Mouse (Mus musculus): ENCODE results near the gene Rtn1. TPM values are rescaled to one million over a fixed set of nuclear protein-coding genes. Genes with fewer than 3 reads are reported as not detected.
A peak's percentile ranks its signal among the peaks of the same experiment; 100 is the strongest.
"Not testable (repeated sequence)": the region's sequence is repeated elsewhere in the genome, so short reads cannot be mapped to it uniquely, and the experiment has no call there.

The Rtn1 gene
- total and polyA plus RNA-seq, 2 experiments: 0.46 to 0.76 TPM

DNA sequence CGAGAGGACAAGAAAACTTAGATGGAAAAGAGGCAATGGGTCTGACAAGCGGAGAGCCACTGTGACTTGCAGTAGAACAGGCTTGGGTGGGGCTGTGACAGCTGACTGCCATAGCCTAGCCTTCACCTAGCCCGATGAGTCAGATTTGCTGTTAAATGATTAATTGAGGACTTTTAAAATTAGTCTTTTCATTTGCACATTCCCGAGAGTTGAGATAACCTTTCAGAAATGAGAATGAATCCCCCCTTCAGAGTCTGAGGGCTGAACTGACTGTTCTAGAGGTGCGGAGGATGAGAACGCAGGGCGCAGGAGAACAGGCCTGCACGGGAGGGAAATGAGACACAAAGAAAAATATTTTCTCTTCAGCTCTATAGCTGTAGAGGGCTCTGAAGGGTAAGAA, 107.9 kb downstream of the Rtn1 start:
- Histone ChIP-seq H3K9ac (ENCODE audit: low read depth, low read length) (no peak overlapping the region), H3K36me3 (ENCODE audit: control insufficient read depth, insufficient read depth, low read length) (no peaks in the 10 kb centered on the region), H3K27ac (replicated peaks; ENCODE audit: insufficient read depth, low read depth, low read length) (no peak overlapping the region), H3K27me3 (ENCODE audit: control insufficient read depth, insufficient read depth, low read length) (no peaks in the 10 kb centered on the region), H3K4me3 (ENCODE audit: insufficient read depth, low read depth, low read length) (no peak overlapping the region), H3K79me2 (ENCODE audit: control insufficient read depth, insufficient read depth, low read length) (no peaks in the 10 kb centered on the region), H3K4me1 (ENCODE audit: control insufficient read depth, insufficient read depth, low read length) (no peaks in the 10 kb centered on the region)
- WGBS: 79% methylated on average over 8 of the region's 8 CpGs
- DNase-seq (ENCODE audit: extremely low read depth, low read depth, low spot score): no peak
- no peak for TF ChIP-seq CTCF (IDR thresholded peaks at IDR 0.05; ENCODE audit: low read depth, low read length)
- TF ChIP-seq POLR2A (IDR thresholded peaks at IDR 0.05; ENCODE audit: extremely low read depth, insufficient read depth, low read length): no peak

DNA sequence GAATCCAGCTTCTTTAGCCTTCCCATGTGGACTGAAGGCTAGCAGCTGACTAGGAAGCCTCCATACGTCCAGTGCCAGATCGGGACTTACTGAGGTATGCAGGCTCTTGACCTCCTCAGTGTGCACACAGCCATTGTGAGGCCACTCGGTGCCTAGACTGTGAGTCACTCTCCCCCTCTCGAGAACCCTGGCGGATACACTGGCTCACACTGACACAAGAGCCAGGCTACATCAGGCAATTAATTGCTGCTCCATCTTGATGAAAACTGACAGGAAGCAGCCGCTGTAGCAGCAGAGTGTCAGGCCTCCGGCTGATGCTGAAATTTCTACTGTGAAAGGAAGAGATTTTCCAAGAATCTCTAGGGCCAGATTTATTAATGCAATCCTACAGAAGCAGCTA, 110.6 kb downstream of the Rtn1 start:
- no peak for TF ChIP-seq POLR2A (IDR thresholded peaks at IDR 0.05; ENCODE audit: extremely low read depth, insufficient read depth, low read length)
- TF ChIP-seq CTCF (IDR thresholded peaks at IDR 0.05; ENCODE audit: low read depth, low read length): no peak
- H3K4me3 ChIP-seq (ENCODE audit: insufficient read depth, low read depth, low read length): no peak overlapping the region
- DNase-seq (ENCODE audit: extremely low read depth, low read depth, low spot score): no peak
- H3K9ac ChIP-seq (ENCODE audit: low read depth, low read length): no peak overlapping the region
- WGBS: 76% methylated on average over 7 of the region's 7 CpGs
- no peaks in the 10 kb centered on the region for H3K4me1 ChIP-seq (ENCODE audit: control insufficient read depth, insufficient read depth, low read length)
- no peak overlapping the region for H3K27ac ChIP-seq (replicated peaks; ENCODE audit: insufficient read depth, low read depth, low read length)
- no peaks in the 10 kb centered on the region for H3K79me2 ChIP-seq (ENCODE audit: control insufficient read depth, insufficient read depth, low read length)
- no peaks in the 10 kb centered on the region for H3K36me3 ChIP-seq (ENCODE audit: control insufficient read depth, insufficient read depth, low read length)
- H3K27me3 ChIP-seq (ENCODE audit: control insufficient read depth, insufficient read depth, low read length): no peaks in the 10 kb centered on the region

DNA sequence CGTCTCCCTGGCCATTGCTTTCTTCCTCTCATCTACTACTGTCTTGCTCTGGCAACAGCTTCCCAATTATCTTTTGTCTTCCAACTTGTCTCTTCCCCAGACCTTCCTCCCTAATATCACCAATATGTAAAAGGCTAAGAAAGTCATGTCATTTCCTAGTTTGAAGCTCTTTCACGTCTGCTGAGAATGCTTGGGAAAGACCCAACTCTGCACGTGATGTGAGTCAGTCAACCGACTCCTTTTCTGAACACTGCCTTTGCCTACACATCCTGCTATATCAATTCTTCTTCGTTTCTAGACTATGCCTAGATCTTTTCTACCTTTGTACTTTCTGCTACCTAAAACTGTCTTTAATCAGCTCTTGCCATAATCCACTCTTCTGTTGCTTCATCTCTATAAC, 112.3 kb downstream of the Rtn1 start:
- 87% methylated on average over 5 of the region's 5 CpGs for WGBS
- Histone ChIP-seq H3K9ac (ENCODE audit: low read depth, low read length) (no peak overlapping the region), H3K27me3 (ENCODE audit: control insufficient read depth, insufficient read depth, low read length) (no peaks in the 10 kb centered on the region), H3K4me1 (ENCODE audit: control insufficient read depth, insufficient read depth, low read length) (no peaks in the 10 kb centered on the region), H3K4me3 (ENCODE audit: insufficient read depth, low read depth, low read length) (no peak overlapping the region), H3K27ac (replicated peaks; ENCODE audit: insufficient read depth, low read depth, low read length) (no peak overlapping the region), H3K36me3 (ENCODE audit: control insufficient read depth, insufficient read depth, low read length) (no peaks in the 10 kb centered on the region), H3K79me2 (ENCODE audit: control insufficient read depth, insufficient read depth, low read length) (no peaks in the 10 kb centered on the region)
- TF ChIP-seq POLR2A (IDR thresholded peaks at IDR 0.05; ENCODE audit: extremely low read depth, insufficient read depth, low read length) (no peak), CTCF (IDR thresholded peaks at IDR 0.05; ENCODE audit: low read depth, low read length) (no peak)
- DNase-seq (ENCODE audit: extremely low read depth, low read depth, low spot score): no peak

DNA sequence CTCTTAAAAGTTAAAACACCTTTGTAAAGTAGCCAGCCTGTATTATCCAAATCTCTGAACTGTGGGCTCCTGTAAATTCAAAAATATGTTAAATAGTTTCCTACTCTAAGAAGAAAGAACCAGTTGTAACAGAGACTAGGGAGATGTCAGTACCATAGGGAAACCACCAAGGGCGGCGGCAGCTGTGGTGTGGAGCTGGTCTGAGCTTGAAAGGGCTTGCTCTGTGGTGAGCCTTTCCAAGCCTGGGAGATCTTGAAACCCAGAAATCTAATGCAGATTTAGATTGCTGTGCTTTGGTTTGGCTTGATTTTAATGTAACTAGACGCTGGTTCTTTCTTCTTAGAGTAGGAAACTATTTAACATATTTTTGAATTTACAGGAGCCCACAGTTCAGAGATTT, 115.7 kb downstream of the Rtn1 start:
- not testable (repeated sequence) for H3K79me2 ChIP-seq (ENCODE audit: control insufficient read depth, insufficient read depth, low read length); H3K9ac ChIP-seq (ENCODE audit: low read depth, low read length); DNase-seq (ENCODE audit: extremely low read depth, low read depth, low spot score); H3K27me3 ChIP-seq (ENCODE audit: control insufficient read depth, insufficient read depth, low read length); H3K27ac ChIP-seq (replicated peaks; ENCODE audit: insufficient read depth, low read depth, low read length); H3K36me3 ChIP-seq (ENCODE audit: control insufficient read depth, insufficient read depth, low read length); H3K4me3 ChIP-seq (ENCODE audit: insufficient read depth, low read depth, low read length); H3K4me1 ChIP-seq (ENCODE audit: control insufficient read depth, insufficient read depth, low read length)
- 89% methylated on average over 3 of the region's 3 CpGs for WGBS

DNA sequence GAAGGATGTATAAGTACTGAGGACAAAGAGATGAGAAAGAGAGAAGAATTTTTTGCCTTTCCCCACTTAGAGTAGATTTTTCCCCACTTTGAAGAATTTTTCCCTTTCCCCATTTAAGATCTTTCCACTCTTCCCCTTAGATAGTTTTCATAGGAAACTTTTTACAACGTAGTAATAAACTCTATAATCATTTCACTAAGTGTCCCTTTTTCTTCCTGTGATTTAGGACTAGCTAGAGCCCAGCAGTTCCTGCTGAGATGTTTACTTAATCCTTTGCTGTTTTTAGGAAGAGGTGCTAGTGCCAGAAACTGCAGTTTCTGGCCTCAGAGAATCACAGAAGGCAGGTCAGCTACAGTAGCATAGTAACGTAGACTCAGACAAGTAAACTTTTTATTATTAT, 116.3 kb downstream of the Rtn1 start:
- 69% methylated on average over 2 of the region's 2 CpGs for WGBS
- Histone ChIP-seq H3K4me3 (ENCODE audit: insufficient read depth, low read depth, low read length) (no peak overlapping the region), H3K27me3 (ENCODE audit: control insufficient read depth, insufficient read depth, low read length) (no peaks in the 10 kb centered on the region), H3K79me2 (ENCODE audit: control insufficient read depth, insufficient read depth, low read length) (no peaks in the 10 kb centered on the region), H3K4me1 (ENCODE audit: control insufficient read depth, insufficient read depth, low read length) (peaks cover 7% of the 10 kb centered on the region; the same call in 1 of the 2 replicates), H3K27ac (replicated peaks; ENCODE audit: insufficient read depth, low read depth, low read length) (no peak overlapping the region), H3K36me3 (ENCODE audit: control insufficient read depth, insufficient read depth, low read length) (no peaks in the 10 kb centered on the region), H3K9ac (ENCODE audit: low read depth, low read length) (no peak overlapping the region)
- no peak for DNase-seq (ENCODE audit: extremely low read depth, low read depth, low spot score)
- no peak for TF ChIP-seq POLR2A (IDR thresholded peaks at IDR 0.05; ENCODE audit: extremely low read depth, insufficient read depth, low read length)
- no peak for TF ChIP-seq CTCF (IDR thresholded peaks at IDR 0.05; ENCODE audit: low read depth, low read length)

DNA sequence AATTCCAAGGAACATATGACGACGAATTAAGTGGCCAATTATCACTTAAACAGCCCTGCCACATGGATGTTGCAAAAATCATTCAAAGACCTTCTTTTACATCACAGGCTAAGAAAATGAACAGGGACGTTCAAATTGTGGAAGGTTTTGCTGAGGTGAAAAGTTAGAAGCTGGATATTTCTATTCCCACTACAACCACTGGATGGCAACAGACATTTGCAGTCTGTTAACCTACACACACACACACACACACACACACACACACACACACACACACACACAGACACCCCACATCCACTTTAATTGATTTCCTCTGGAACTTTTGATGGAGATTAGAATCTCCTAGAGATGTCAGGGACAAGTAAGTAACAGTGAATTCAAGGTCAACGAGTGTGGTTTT, 117.6 kb downstream of the Rtn1 start:
- Histone ChIP-seq H3K79me2 (ENCODE audit: control insufficient read depth, insufficient read depth, low read length) (no peaks in the 10 kb centered on the region), H3K9ac (ENCODE audit: low read depth, low read length) (no peak overlapping the region), H3K27me3 (ENCODE audit: control insufficient read depth, insufficient read depth, low read length) (no peaks in the 10 kb centered on the region), H3K4me1 (ENCODE audit: control insufficient read depth, insufficient read depth, low read length) (peaks cover 8% of the 10 kb centered on the region; the same call in 1 of the 2 replicates), H3K4me3 (ENCODE audit: insufficient read depth, low read depth, low read length) (no peak overlapping the region), H3K36me3 (ENCODE audit: control insufficient read depth, insufficient read depth, low read length) (no peaks in the 10 kb centered on the region), H3K27ac (replicated peaks; ENCODE audit: insufficient read depth, low read depth, low read length) (no peak overlapping the region)
- DNase-seq (ENCODE audit: extremely low read depth, low read depth, low spot score): peak; percentile 33
- no peak for TF ChIP-seq POLR2A (IDR thresholded peaks at IDR 0.05; ENCODE audit: extremely low read depth, insufficient read depth, low read length)
- TF ChIP-seq CTCF (IDR thresholded peaks at IDR 0.05; ENCODE audit: low read depth, low read length): no peak
- WGBS: 81% methylated on average over 4 of the region's 4 CpGs

Measured in liver, adult 2 months (tissue).